Mouse (Mus musculus) forebrain, embryonic 10.5 days (tissue): ENCODE data around the gene Zfp202. TPM values are rescaled to one million over a fixed set of nuclear protein-coding genes. Genes with fewer than 3 reads are reported as not detected.
A peak's percentile ranks its signal among the peaks of the same experiment; 100 is the strongest.

ENCODE experiments used
- DNase-seq: peaks from one replicate; pipeline ENCODE4 v3.0.0-alpha.2; 2017; ENCODE audit warnings: low spot score; ENCODE audit errors: extremely low spot score
- H3K27ac ChIP-seq: fragments of 300-500 bp; sonication (generic); 2 replicates; pipeline ENCODE4 v1.5.1; 2016; ENCODE audit warnings: mild to moderate bottlenecking
- H3K27me3 ChIP-seq: fragments of 300-500 bp; sonication (generic); 2 replicates; pipeline ENCODE4 v1.6.1; 2016; ENCODE audit warnings: mild to moderate bottlenecking; ENCODE audit not compliant: poor library complexity, severe bottlenecking
- H3K36me3 ChIP-seq: fragments of 300-500 bp; sonication (generic); replicated peaks from 2 replicates; pipeline ENCODE4 v1.6.1; 2016; ENCODE audit warnings: mild to moderate bottlenecking, moderate library complexity
- H3K4me1 ChIP-seq: fragments of 300-500 bp; sonication (generic); 2 replicates; pipeline ENCODE4 v1.6.1; 2016
- H3K4me3 ChIP-seq: fragments of 300-500 bp; sonication (generic); 2 replicates; pipeline ENCODE4 v1.5.1; 2016; ENCODE audit warnings: mild to moderate bottlenecking, moderate library complexity
- H3K9me3 ChIP-seq: fragments of 300-500 bp; sonication (generic); 2 replicates; pipeline ENCODE4 v1.6.1; 2016; ENCODE audit warnings: mild to moderate bottlenecking, moderate library complexity
- WGBS: fragments of 180-500 bp; shearing (Covaris S2); methylation state at CpG from one replicate; pipeline ENCODE4 v1.1.7; 2016; 5-methylcytosine and 5-hydroxymethylcytosine counted together
- polyA plus RNA-seq: library from polyadenylated mRNA; unstranded; fragments of >200 nt; fragmentation: Nextera tagmentation; extraction: Ambion mirVana; gene quantifications from 2 replicates; pipeline ENCODE4 v1.2.1, GENCODE M21; 2016

Gene Zfp202
- polyA plus RNA-seq, 1 experiment from 2014 or later, result 8.1 TPM

DNA sequence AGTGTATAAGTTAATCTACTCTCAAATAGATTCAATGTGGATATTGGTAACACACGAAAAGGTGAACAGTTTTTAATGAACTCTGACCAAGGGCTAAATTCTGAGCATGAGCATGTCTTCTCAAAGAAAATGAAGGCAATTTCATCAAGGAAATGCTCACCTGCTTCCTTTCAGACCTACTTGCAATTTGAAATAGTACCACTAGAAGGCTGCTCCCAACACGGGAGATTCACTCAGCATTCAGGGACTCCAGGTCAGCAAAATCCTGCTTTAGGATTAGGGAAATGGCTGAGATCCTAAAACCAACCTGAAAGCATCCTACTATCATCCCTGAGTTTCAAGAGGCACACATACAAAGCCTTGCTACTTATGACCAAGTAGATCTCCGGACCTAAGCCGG lies 32.2 kb downstream of the Zfp202 start:
- no peak for DNase-seq
- no peak overlapping the region for H3K4me3 ChIP-seq
- no peaks in the 10 kb centered on the region for H3K9me3 ChIP-seq
- 69% methylated on average over 4 of the region's 4 CpGs for WGBS
- H3K4me1 ChIP-seq, result no peaks in the 10 kb centered on the region
- H3K27ac ChIP-seq, result no peak overlapping the region
- no peaks in the 10 kb centered on the region for H3K27me3 ChIP-seq
- no peaks in the 10 kb centered on the region for H3K36me3 ChIP-seq

DNA sequence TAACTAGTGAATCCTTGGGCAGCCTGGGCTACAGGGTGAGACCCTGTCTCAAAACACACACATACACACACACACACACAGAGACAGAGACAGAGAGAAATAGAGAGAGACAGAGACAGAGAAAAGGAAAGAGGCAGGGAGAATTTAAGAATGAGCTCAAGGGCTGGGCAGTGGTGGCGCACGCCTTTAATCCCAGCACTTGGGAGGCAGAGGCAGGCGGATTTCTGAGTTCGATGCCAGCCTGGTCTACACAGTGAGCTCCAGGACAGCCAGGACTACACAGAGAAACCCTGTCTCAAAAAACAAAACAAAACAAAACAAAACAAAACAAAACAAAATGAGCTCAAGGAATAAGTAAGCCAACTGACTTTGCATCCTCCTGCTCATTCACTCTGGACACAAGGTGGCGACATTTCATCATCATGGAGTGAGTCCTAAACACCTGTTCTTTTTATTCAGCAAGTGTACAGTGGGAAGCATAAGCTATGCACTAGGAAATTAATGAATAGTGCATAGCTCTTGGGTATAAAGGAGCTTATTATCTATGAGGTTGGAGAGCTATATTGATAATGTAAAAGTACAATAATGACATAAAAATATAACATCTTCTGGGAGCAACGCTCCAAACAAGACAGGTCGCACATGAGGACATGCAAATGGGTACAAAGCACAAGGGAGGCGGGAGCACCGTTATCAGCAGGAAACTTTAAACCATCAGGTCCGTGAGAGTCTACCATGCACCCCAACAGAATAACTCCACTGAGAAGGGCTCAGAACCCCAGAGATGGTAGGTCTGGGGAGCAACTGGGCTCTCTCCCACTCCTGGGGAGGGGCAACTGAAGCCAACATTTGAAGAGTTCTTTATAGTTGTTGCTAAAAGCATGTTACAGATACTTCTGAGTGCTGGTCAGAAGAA lies 36.0 kb downstream of the Zfp202 start:
- H3K4me1 ChIP-seq, result no peaks in the 10 kb centered on the region
- no peak overlapping the region for H3K4me3 ChIP-seq
- WGBS, result 74% methylated on average over 10 of the region's 10 CpGs
- no peak overlapping the region for H3K27ac ChIP-seq
- no peaks in the 10 kb centered on the region for H3K36me3 ChIP-seq
- H3K9me3 ChIP-seq, result 0 out of 2 replicates have a peak, but pooled peaks cover 5% of the 10 kb centered on the region
- peak; percentile 53 for DNase-seq
- H3K27me3 ChIP-seq, result no peaks in the 10 kb centered on the region

DNA sequence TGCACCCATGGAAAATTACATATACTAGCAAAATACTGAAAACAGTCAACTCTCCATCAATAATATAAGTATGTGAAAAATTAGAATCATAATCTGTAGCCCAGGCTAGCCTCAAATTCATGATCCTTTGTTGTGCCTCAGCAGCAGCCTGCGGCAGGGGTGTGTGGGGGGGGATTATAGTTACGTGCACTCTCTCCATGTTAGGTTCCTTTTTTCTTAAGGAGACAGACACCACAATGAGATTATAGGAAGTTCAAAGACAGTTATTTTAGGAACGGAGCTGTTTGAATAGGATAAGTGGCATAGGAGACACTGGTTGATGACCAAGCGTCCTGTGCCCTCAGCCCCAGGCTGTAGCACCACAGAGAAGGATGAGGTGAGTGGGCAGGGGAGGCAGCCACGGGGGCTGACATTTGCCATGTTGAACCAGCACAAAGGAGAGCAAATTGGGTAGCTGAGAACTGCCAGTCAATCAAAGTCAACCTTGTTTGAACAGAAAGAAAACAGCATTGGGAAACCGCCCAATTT lies 36.8 kb downstream of the Zfp202 start:
- H3K27ac ChIP-seq, result no peak overlapping the region
- no peak for DNase-seq
- H3K4me1 ChIP-seq, result no peaks in the 10 kb centered on the region
- 0 out of 2 replicates have a peak, but pooled peaks cover 5% of the 10 kb centered on the region for H3K9me3 ChIP-seq
- no peaks in the 10 kb centered on the region for H3K27me3 ChIP-seq
- H3K4me3 ChIP-seq, result no peak overlapping the region
- WGBS, result 60% methylated on average over 6 of the region's 6 CpGs
- H3K36me3 ChIP-seq, result no peaks in the 10 kb centered on the region

DNA sequence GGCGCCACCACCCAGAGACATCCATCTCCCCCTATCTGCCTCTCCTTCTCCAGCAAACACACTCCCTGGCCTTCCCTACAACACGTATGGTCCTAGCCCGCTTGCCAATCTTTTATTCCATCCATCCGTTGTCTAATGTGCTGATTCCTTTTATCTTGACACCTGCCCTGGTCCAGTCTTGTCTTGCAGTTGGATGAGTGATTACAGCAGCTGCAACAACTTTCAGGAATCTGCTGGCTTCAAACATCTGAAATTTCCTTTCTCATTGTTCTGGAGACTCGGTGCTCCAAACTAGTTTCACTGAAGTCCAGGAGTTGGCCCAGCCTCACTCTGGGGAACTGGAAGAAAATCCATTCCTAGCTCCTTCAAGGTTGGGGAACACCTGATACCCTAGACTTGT lies 37.4 kb downstream of the Zfp202 start:
- H3K27ac ChIP-seq, result no peak overlapping the region
- H3K9me3 ChIP-seq, result 0 out of 2 replicates have a peak, but pooled peaks cover 5% of the 10 kb centered on the region
- WGBS, result 71% methylated on average over 5 of the region's 5 CpGs
- no peak for DNase-seq
- H3K27me3 ChIP-seq, result no peaks in the 10 kb centered on the region
- no peaks in the 10 kb centered on the region for H3K4me1 ChIP-seq
- no peaks in the 10 kb centered on the region for H3K36me3 ChIP-seq
- no peak overlapping the region for H3K4me3 ChIP-seq

DNA sequence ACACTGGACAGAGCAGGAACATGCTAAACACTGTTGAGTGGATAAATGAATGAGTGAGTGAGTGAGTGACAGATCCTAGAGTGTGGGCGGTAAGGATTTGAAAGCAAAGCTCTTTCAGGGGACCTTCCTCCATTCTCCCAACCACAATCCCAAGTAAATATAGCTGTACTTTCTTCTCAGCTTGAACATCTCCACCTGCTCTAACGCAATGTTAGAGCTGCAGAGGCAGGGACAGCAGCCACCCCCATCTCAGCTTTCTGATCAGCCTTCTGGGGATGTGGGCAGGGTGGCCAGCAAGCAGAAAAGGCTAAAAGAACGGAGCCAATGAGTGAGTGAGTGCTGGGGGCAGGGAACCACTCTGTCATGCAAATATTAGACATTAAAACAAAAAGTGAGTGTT lies 38.9 kb downstream of the Zfp202 start:
- Histone ChIP-seq H3K4me3 (no peak overlapping the region), H3K4me1 (no peaks in the 10 kb centered on the region), H3K36me3 (no peaks in the 10 kb centered on the region), H3K27me3 (no peaks in the 10 kb centered on the region), H3K27ac (no peak overlapping the region), H3K9me3 (0 out of 2 replicates have a peak, but pooled peaks cover 5% of the 10 kb centered on the region)
- DNase-seq, result no peak
- WGBS, result 84% methylated on average over 3 of the region's 3 CpGs

DNA sequence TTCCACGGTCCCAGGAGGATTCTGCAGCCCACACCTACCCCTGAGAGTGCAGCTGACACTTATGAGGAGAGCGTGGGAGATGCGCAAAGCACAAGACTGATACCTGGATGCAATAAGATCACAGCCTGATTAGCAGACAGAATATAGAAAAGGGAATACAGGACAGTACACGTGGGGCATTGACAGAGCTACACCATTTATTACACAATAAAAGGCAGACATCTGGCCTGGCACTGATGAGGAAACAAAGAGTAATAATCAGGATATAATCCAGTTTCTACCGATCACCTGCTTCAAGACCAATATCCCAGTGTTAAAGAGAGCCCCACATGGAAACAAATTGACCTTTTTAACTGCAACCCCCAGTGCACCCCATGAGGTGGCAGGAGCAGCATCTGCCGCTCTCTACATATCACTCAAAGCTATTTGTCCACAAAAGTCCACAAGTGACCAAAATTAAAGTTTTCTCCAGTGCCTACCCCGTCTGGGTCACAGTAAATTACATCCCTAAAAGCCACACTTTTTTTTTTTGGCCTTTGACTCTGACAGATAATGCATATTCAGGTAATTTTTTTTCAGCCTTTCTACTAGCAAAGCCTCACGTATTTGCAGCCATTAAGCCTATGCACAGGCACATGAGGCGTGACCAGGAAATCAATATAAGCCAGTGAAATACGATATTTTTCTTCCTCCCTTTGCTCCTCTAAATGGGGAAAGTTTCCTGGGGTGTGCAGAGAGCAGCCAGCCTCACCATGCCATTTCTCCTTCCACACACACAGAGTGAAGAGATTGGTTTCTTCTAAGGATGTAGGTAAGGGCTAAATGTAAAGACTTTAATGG lies 42.3 kb downstream of the Zfp202 start:
- Histone ChIP-seq H3K27me3 (peaks cover 2% of the 10 kb centered on the region; the same call in 1 of the 2 replicates), H3K9me3 (0 out of 2 replicates have a peak, but pooled peaks cover 5% of the 10 kb centered on the region), H3K36me3 (no peaks in the 10 kb centered on the region), H3K27ac (no peak overlapping the region), H3K4me3 (no peak overlapping the region), H3K4me1 (no peaks in the 10 kb centered on the region)
- WGBS, result 79% methylated on average over 10 of the region's 10 CpGs
- no peak for DNase-seq

DNA sequence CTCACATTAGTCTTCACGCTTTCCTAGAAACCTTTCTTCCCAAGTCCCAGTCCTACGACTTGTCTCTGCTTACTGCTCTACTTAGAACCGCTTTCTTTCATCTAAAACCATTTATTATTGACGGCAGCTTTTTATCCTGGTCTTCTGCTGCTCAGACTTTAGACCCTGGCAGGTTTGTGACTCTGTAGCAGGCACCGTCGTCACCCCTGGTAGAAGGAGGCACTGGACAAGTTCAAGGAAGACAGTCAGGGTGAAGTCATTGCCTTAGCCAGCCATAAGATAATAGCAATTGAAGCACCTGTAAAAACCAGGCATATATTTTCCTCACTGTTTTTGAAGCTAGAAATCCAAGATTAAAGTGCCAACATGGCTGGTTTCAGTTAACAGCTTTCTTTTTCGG lies 43.1 kb downstream of the Zfp202 start:
- no peak overlapping the region for H3K27ac ChIP-seq
- no peak overlapping the region for H3K4me3 ChIP-seq
- 91% methylated on average over 7 of the region's 7 CpGs for WGBS
- H3K36me3 ChIP-seq, result no peaks in the 10 kb centered on the region
- peaks cover 9% of the 10 kb centered on the region for H3K27me3 ChIP-seq
- no peaks in the 10 kb centered on the region for H3K4me1 ChIP-seq
- no peak for DNase-seq
- H3K9me3 ChIP-seq, result 0 out of 2 replicates have a peak, but pooled peaks cover 5% of the 10 kb centered on the region

DNA sequence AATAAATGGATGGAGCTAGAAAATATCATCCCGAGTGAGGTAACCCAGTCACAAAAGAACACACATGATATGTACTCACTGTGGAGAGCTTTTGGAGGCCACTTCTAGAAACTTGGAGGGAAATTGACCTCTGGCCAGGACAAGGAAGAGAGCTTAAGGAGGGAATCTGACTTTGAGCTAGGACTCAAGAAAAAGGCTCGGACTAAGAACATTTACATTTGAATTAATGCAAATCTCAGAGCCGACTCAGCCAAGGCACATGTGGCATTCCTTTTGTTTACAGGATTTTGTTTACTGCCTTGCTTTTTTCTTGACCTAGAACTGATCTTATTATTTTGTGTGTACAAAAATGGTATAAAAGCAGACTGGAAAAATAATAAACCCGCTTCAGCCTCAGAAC lies 47.6 kb downstream of the Zfp202 start:
- 27% methylated on average over 4 of the region's 4 CpGs for WGBS
- H3K27me3 ChIP-seq, result peaks cover 22% of the 10 kb centered on the region
- DNase-seq, result no peak
- no peaks in the 10 kb centered on the region for H3K36me3 ChIP-seq
- no peak overlapping the region for H3K4me3 ChIP-seq
- no peaks in the 10 kb centered on the region for H3K9me3 ChIP-seq
- peaks cover 19% of the 10 kb centered on the region for H3K4me1 ChIP-seq
- no peak overlapping the region for H3K27ac ChIP-seq

DNA sequence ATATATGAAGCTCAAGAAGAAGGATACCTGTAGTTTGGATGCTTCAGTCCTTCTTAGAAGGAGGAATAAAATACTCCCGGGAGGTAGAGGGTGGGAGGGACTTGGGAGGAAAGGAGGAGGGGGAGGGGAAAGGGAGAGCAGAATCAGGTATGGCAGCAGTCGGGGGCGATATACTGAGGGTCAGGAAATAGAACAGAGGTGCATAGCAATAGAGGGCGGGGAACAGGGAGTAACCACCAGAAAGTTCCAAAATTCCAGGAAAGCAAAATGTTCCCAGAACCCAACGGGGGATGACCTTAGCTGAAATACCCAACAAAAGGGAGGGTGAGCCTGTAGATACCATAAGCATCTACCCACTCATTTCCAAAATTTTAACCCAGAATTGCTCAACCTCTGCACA lies 48.2 kb downstream of the Zfp202 start:
- peaks cover 19% of the 10 kb centered on the region for H3K4me1 ChIP-seq
- H3K9me3 ChIP-seq, result no peaks in the 10 kb centered on the region
- no peak for DNase-seq
- peaks cover 22% of the 10 kb centered on the region for H3K27me3 ChIP-seq
- H3K36me3 ChIP-seq, result no peaks in the 10 kb centered on the region
- H3K4me3 ChIP-seq, result 0 out of 2 replicates have a peak overlapping the region, but pooled peaks have one; percentile 5
- 22% methylated on average over 5 of the region's 5 CpGs for WGBS
- H3K27ac ChIP-seq, result no peak overlapping the region

DNA sequence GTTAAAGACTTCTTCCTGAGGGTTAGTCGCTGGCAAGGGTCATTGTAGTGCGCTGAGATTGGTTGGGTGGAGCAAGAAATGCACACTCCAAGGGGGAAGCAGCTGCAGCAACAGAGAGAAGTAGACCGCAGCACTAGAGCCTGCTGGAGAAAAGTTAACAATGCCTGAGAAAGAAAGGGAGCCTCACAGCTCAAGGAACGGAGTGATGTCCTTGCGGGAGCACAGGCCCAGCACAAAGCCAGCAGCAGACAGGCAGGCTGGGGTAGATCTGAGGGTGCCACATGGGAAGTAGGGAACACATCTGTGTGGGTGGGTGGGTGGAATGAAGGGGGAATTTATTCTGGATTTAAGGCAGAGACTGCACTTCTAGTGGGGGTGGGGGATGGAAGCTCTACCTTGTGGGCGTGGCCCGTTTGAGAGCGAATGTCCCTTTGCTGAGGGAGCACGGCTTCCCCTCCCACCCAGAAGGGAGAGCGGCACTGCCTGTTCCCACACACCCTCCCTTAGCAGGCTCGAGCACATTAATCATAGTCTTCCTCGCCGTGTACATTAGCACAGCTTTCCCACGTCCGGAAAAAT lies 49.2 kb downstream of the Zfp202 start:
- H3K4me3 ChIP-seq, result peak overlapping the region; percentile 53
- no peaks in the 10 kb centered on the region for H3K36me3 ChIP-seq
- DNase-seq, result peak; percentile 59
- H3K27ac ChIP-seq, result peak overlapping the region; percentile 80
- H3K27me3 ChIP-seq, result peaks cover 22% of the 10 kb centered on the region
- H3K9me3 ChIP-seq, result no peaks in the 10 kb centered on the region
- under 1% methylated on average over 15 of the region's 15 CpGs for WGBS
- peaks cover 19% of the 10 kb centered on the region for H3K4me1 ChIP-seq

DNA sequence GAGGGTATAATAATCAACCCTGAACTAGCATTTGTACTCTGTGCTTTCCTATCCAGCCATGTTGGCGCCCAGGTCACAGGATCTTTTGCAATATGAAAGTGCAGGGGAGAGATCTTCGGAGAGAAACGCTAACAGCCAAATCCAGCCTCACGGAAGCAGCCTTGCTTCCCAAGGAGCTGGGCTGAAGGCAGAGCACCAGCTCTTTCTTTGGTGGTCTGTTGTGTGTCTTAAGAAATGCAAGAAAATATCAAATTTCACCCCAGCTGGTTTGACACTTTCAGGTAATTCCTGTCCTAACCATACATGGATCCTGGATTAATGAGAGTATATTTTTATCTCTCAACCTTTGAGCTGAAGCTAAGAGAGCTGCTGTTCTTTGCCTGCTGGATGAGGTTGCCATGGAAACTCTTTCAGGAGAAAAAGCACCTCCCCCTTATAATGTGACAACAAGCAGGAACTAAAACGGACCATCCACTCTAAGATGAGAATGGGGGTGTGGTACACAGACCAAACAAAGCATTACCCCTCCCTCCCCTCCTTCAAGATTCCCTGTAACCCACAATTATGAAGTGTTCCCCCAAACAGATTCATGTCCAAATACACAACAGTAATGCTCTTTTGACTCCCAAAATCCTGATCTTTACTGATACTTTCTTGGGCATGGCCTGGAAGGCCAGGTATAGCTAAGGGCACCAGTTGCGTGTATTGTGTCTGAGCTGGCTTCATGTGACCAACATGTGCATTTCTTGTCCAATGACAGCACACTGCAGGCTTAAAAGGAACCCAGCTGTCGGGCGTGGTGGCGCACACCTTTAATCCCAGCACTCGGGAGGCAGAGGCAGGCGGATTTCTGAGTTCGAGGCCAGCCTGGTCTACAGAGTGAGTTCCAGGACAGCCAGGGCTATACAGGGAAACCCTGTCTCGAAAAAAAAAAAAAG lies 50.1 kb downstream of the Zfp202 start:
- H3K27me3 ChIP-seq, result peaks cover 22% of the 10 kb centered on the region
- no peaks in the 10 kb centered on the region for H3K9me3 ChIP-seq
- H3K4me1 ChIP-seq, result peaks cover 19% of the 10 kb centered on the region
- H3K4me3 ChIP-seq, result peak overlapping the region; percentile 53
- H3K36me3 ChIP-seq, result no peaks in the 10 kb centered on the region
- 55% methylated on average over 13 of the region's 13 CpGs for WGBS
- DNase-seq, result peak; percentile 25
- peak overlapping the region; percentile 80 for H3K27ac ChIP-seq
